Mouse (Mus musculus) testis, adult 2 months (tissue): ENCODE results near the gene Slc4a5. TPM values are rescaled to one million over a fixed set of nuclear protein-coding genes. Genes with fewer than 3 reads are reported as not detected.

ENCODE experiments used
- H3K27ac ChIP-seq: fragments of 200-500 bp; 2 replicates; pipeline ENCODE4 v1.5.1; 2012; ENCODE audit warnings: low read depth, low read length; ENCODE audit not compliant: control insufficient read depth, insufficient read depth
- H3K27me3 ChIP-seq: fragments of 200-500 bp; 2 replicates; pipeline ENCODE4 v1.6.1; 2012; ENCODE audit warnings: mild to moderate bottlenecking, low read length, moderate library complexity; ENCODE audit not compliant: control insufficient read depth, insufficient read depth
- H3K36me3 ChIP-seq: fragments of 200-500 bp; 2 replicates; pipeline ENCODE4 v1.6.1; 2012; ENCODE audit warnings: mild to moderate bottlenecking, low read length; ENCODE audit not compliant: control insufficient read depth, insufficient read depth
- H3K4me1 ChIP-seq: fragments of 200-500 bp; 2 replicates; pipeline ENCODE4 v1.6.1; 2012; ENCODE audit warnings: low read length; ENCODE audit not compliant: control insufficient read depth, insufficient read depth
- H3K4me3 ChIP-seq: fragments of 200-500 bp; 2 replicates; pipeline ENCODE4 v1.5.1; 2012; ENCODE audit warnings: low read depth, mild to moderate bottlenecking, low read length, moderate library complexity, mixed read lengths; ENCODE audit not compliant: control insufficient read depth
- CTCF ChIP-seq: fragments of 200-500 bp; IDR thresholded peaks from 2 replicates; pipeline ENCODE4 v1.5.1; 2012; ENCODE audit warnings: low read depth, mild to moderate bottlenecking, inconsistent platforms, low read length, moderate library complexity; ENCODE audit not compliant: control insufficient read depth, insufficient read depth, insufficient replicate concordance
- POLR2A ChIP-seq: fragments of 200-500 bp; IDR thresholded peaks from 2 replicates; pipeline ENCODE4 v1.6.1; 2012; ENCODE audit warnings: low read depth, mild to moderate bottlenecking, inconsistent platforms, low read length, moderate library complexity; ENCODE audit not compliant: control insufficient read depth
- polyA plus RNA-seq: library from polyadenylated mRNA; depleted of rRNA; stranded (reverse); fragments of >200 nt; gene quantifications from 2 replicates; pipeline ENCODE4 v1.2.3, GENCODE M21; 2012

The Slc4a5 gene
- polyA plus RNA-seq, 1 experiment: 3.4 TPM

DNA sequence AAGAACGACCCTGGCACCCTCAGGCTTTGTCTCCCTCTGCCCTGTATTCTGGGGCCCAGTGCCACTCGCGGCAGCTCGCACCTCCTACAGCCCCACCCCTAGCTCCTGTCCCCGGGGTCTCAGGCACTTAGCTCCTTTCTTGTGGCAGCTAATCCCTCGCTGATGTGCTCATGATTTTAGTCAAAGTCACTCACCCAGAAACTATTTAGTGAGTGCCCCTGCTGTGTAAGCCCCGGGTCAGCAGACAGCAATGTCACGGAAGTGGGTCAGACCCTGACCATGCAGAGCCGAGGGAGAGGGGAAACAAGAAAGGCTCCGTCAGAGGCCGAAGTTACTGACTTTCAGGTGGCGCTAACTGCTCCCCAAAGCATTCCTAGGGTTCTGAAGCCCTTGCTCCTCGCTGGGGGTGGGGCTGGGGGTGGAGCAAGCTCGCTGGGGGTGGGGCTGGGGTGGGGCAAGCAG lies 14.7 kb downstream of the Slc4a5 start:
- Histone ChIP-seq H3K27ac (no peak overlapping the region), H3K4me1 (peaks cover 14% of the 10 kb centered on the region), H3K27me3 (no peaks in the 10 kb centered on the region), H3K36me3 (no peaks in the 10 kb centered on the region), H3K4me3 (no peak overlapping the region)
- TF ChIP-seq CTCF: no peak
- TF ChIP-seq POLR2A: no peak

DNA sequence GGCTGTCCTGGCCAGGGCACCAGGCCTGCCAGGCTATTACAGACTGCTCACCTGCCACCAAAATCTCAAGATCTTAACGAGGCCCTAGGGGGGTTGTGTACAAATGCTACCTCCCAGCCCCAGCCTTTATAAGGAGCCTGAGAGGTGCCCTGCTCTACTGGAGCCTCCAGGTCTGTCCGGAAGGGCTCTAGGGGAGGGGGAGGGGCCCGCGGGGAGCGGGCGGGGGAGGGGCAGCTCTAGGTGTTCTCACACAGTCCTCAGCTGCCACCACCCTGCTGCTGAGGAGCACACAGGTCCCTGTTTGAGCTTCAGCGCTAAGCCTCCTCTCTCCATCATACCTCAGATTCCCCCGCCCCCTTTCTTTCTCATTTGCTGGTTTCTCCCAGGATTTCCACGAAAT lies 17.5 kb downstream of the Slc4a5 start:
- Histone ChIP-seq H3K36me3 (no peaks in the 10 kb centered on the region), H3K4me1 (peaks cover 16% of the 10 kb centered on the region), H3K27ac (no peak overlapping the region), H3K4me3 (no peak overlapping the region), H3K27me3 (no peaks in the 10 kb centered on the region)
- TF ChIP-seq CTCF (no peak), POLR2A (no peak)

DNA sequence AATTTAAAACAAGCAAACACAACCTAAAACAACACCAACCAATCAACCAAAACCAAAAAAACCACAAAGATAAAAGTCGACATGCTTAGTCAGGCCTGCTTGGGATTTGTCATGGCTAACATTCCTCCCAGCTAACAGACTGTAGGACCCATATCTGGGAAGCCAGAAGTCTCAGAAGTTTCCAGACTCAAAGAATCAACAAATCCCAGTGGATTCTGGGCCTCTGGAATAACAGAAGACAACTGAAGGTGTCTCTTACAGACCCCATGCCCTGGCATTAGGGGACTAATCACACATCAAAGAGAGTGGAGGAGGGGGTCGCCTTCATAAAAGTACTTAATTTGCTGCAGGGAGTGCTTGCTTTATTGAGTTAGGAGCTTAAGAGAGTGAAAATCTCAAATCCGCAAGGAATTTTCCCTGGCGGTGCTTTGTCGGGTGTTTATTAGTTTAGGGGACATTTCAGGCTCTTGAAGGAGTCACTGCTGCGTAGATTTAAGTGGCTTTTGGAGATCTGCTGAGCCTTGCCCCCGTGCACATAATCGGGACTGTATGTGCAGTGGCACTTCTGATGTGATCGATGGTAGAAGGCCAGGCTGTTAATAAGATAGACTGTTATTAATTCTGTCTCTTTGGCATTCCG lies 24.9 kb downstream of the Slc4a5 start:
- no peaks in the 10 kb centered on the region for H3K36me3 ChIP-seq
- H3K27me3 ChIP-seq: no peaks in the 10 kb centered on the region
- H3K4me3 ChIP-seq: no peak overlapping the region
- TF ChIP-seq CTCF: no peak
- no peak for TF ChIP-seq POLR2A
- H3K4me1 ChIP-seq: 0 out of 2 replicates have a peak, but pooled peaks cover 2% of the 10 kb centered on the region
- H3K27ac ChIP-seq: no peak overlapping the region

GRCm38 (mm10) chr6:83245134-83245533 lies 25.5 kb downstream of the Slc4a5 start:
- Histone ChIP-seq H3K4me3 (no peak overlapping the region), H3K4me1 (0 out of 2 replicates have a peak, but pooled peaks cover under 1% of the 10 kb centered on the region), H3K36me3 (no peaks in the 10 kb centered on the region), H3K27ac (no peak overlapping the region), H3K27me3 (no peaks in the 10 kb centered on the region)
- no peak for TF ChIP-seq POLR2A
- no peak for TF ChIP-seq CTCF

GRCm38 (mm10) chr6:83245997-83246396 lies 26.4 kb downstream of the Slc4a5 start:
- TF ChIP-seq POLR2A (no peak), CTCF (no peak)
- Histone ChIP-seq H3K27ac (no peak overlapping the region), H3K27me3 (no peaks in the 10 kb centered on the region), H3K4me1 (no peaks in the 10 kb centered on the region), H3K4me3 (no peak overlapping the region), H3K36me3 (no peaks in the 10 kb centered on the region)

DNA sequence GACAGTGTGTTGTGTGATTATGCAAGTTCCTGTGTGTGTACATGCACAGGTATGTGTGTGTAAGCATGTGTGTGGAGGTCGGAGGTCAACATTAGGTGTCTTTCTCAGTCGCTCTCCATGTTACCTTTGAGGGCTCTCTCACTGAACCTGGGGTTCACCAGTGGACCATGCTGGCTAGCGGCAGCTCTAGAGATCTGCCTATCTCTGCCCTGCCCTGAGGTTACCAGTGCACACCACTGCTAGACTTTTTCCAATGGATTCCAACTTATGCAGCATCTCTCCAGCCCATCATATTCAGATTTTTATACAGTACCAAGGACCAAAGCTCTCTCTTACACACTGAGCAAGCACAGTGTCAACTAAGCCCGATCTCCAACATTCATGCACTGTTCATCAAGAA lies 27.1 kb downstream of the Slc4a5 start:
- no peak for TF ChIP-seq POLR2A
- Histone ChIP-seq H3K36me3 (no peaks in the 10 kb centered on the region), H3K27ac (no peak overlapping the region)

DNA sequence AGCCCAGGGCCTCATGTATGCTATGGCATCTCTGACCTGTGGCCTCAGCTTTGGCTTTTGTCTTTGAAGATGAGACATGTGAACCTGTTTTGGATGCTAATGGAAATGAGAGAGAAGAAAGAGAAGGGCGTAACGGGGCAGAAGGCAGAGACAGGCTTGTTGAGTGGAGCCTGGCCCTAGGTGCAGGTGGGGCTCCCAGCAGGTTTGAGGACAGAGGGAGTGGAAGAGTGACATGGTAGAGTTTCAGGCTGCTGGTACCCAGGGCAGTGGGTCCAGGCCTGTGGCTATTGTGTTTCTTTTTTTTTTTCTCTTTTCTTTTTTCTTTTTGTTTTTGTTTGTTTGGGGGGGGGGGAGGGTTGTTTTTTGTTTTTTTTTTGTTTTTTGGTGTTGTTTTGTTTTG lies 27.5 kb downstream of the Slc4a5 start:
- H3K4me3 ChIP-seq: no peak overlapping the region
- H3K4me1 ChIP-seq: no peaks in the 10 kb centered on the region
- TF ChIP-seq POLR2A (no peak), CTCF (no peak)
- no peak overlapping the region for H3K27ac ChIP-seq
- H3K27me3 ChIP-seq: no peaks in the 10 kb centered on the region
- no peaks in the 10 kb centered on the region for H3K36me3 ChIP-seq

More for the DNA sequence above, 27.1 kb downstream of the Slc4a5 start:
- H3K4me1 ChIP-seq: no peaks in the 10 kb centered on the region
- H3K4me3 ChIP-seq: no peak overlapping the region
- no peaks in the 10 kb centered on the region for H3K27me3 ChIP-seq

DNA sequence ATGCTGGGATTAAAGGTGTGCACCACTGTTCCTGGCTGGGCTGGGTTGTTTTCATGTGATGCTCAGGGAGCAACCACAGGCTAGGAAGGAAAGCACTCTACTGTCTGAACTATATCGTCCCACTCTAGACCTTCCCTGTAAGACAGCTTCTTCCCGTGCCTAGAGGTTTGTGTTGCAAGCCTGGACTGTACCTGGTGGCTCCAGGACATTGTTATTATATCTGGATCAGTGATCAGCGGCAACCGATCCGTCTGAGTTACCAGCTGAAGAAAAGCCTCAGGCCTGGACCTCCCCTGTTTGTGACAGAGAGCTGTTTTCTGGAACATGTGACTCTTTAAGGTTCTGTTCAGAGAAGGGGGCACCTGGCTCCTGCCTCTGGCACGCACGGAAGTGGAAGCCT lies 34.6 kb downstream of the Slc4a5 start:
- no peaks in the 10 kb centered on the region for H3K27me3 ChIP-seq
- H3K27ac ChIP-seq: no peak overlapping the region
- no peaks in the 10 kb centered on the region for H3K4me1 ChIP-seq
- no peaks in the 10 kb centered on the region for H3K36me3 ChIP-seq
- H3K4me3 ChIP-seq: no peak overlapping the region
- TF ChIP-seq POLR2A (no peak), CTCF (no peak)
